Mouse (Mus musculus) ES-Bruce4 (cell line): Measurements from ENCODE around the gene Cped1.

Experiments
- CTCF ChIP-seq: IDR thresholded peaks from one replicate; pipeline ENCODE4 v1.8.1; 2011; ENCODE audit warnings: low read depth, low read length
- EP300 ChIP-seq: IDR thresholded peaks from 2 replicates; pipeline ENCODE4 v1.6.1; 2011; ENCODE audit warnings: low read depth, low read length; ENCODE audit not compliant: insufficient read depth
- POLR2A ChIP-seq: IDR thresholded peaks from one replicate; pipeline ENCODE4 v1.8.1; 2011; ENCODE audit warnings: low read length; ENCODE audit not compliant: insufficient read depth

DNA sequence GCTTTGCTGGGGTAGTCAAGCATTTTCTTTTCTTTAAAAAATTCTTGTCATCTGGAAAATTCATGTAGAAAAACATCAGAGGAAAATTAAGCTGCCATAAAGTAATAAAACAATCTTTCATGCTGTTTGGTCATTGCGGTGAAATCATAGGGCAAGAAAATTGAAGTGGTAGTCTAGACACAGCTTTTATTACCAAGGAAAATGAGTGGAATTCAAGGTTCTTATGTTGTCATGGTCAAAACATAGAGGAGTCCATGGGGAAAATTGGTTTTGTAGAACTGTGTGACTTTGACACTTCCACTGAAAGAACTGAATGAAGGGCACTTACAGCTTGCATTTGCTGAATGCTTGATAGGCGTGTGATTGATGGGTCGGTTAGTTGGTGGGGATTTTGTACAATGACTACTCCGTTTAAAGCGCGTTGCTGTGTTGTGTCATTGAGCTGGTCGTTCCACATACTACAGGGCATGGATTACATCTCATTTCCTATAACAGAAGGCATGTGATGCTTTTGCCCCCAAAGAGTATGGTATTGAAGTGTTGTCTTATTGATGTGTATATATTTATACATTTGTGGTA, 93.1 kb downstream of the Cped1 start:
- TF ChIP-seq EP300, result no peak
- TF ChIP-seq CTCF, result no peak
- TF ChIP-seq POLR2A, result no peak
